Mouse (Mus musculus) C2C12 (cell line): ENCODE results near the gene Sap25. TPM values are rescaled to one million over a fixed set of nuclear protein-coding genes. Genes with fewer than 3 reads are reported as not detected.

ENCODE experiments used
- H3K27me3 ChIP-seq: one replicate; pipeline ENCODE4 v1.6.1; 2011; ENCODE audit not compliant: control insufficient read depth, insufficient read depth, insufficient read length
- H3K36me3 ChIP-seq: one replicate; pipeline ENCODE4 v1.6.1; 2011; ENCODE audit not compliant: control insufficient read depth, insufficient read depth
- H3K4me3 ChIP-seq: one replicate; pipeline ENCODE4 v1.5.1; 2011; ENCODE audit warnings: mild to moderate bottlenecking, control low read depth; ENCODE audit not compliant: poor library complexity, insufficient read depth, severe bottlenecking
- H3K79me2 ChIP-seq: one replicate; pipeline ENCODE4 v1.6.1; 2011; ENCODE audit not compliant: control insufficient read depth, insufficient read depth
- H3K79me3 ChIP-seq: one replicate; pipeline ENCODE4 v1.6.1; 2011; ENCODE audit warnings: low read depth, control low read depth
- H3ac ChIP-seq: one replicate; pipeline ENCODE3; 2011; ENCODE audit warnings: low read depth; ENCODE audit not compliant: control insufficient read depth, insufficient read length
- CEBPB ChIP-seq: IDR thresholded peaks from one replicate; pipeline ENCODE4 v1.6.1; 2011; ENCODE audit warnings: low read depth, mild to moderate bottlenecking, control low read depth, moderate library complexity
- CTCF ChIP-seq: IDR thresholded peaks from one replicate; pipeline ENCODE4 v1.5.1; 2011; ENCODE audit not compliant: control insufficient read depth, insufficient read depth, insufficient read length
- FOSL1 ChIP-seq: IDR thresholded peaks from one replicate; pipeline ENCODE4 v1.8.0; 2011; ENCODE audit warnings: mild to moderate bottlenecking, low read length; ENCODE audit not compliant: poor library complexity, insufficient read depth, severe bottlenecking
- MAX ChIP-seq: IDR thresholded peaks from one replicate; pipeline ENCODE4 v1.6.1; 2011; ENCODE audit warnings: mild to moderate bottlenecking, control low read depth
- MYOD1 ChIP-seq: IDR thresholded peaks from one replicate; pipeline ENCODE4 v1.6.1; 2011; ENCODE audit warnings: low read depth; ENCODE audit not compliant: control insufficient read depth, insufficient read length
- MYOG ChIP-seq: IDR thresholded peaks from one replicate; pipeline ENCODE4 v1.6.1; 2011; ENCODE audit not compliant: control insufficient read depth, insufficient read length; ENCODE audit errors: extremely low read depth
- USF1 ChIP-seq: IDR thresholded peaks from one replicate; pipeline ENCODE4 v1.6.1; 2011; ENCODE audit warnings: low read depth, mild to moderate bottlenecking, control low read depth, moderate library complexity
- long read RNA-seq, 2 experiments: library from polyadenylated mRNA; unstranded; transcript quantifications; one replicate each; pipeline ENCODE4 v2.0.0; 2019 to 2020
- polyA plus RNA-seq: library from polyadenylated mRNA; unstranded; fragments of >200 nt; fragmentation: generic; extraction: Trizol; gene quantifications from one replicate; pipeline ENCODE4 v1.2.1, GENCODE M21; 2012; ENCODE audit warnings: missing spikeins

The Sap25 gene
- 4.4 TPM for polyA plus RNA-seq
- long read RNA-seq, experiment 1, partial matches to known transcripts = 0 of 5 reads
- long read RNA-seq, experiment 1, other reads (novel, unspliced or antisense) = 0 of 5 reads
- long read RNA-seq, experiment 2, partial matches to known transcripts = 0 of 4 reads
- long read RNA-seq, experiment 2, other reads (novel, unspliced or antisense) = 1 of 4 reads

- H3K79me2 ChIP-seq = no peaks in the 10 kb centered on the region
- H3ac ChIP-seq = no peak within 1 kb of the TSS
- peaks cover 55% of the 10 kb centered on the region for H3K36me3 ChIP-seq
- no peaks in the 10 kb centered on the region for H3K79me3 ChIP-seq
- H3K4me3 ChIP-seq = no peak within 1 kb of the TSS
- TF ChIP-seq USF1 (no peak), CTCF (peak; percentile 60)
- H3K27me3 ChIP-seq = no peaks in the 10 kb centered on the region
These were observed at the start of gene Sap25 for GRCm38 (mm10) chr5:137641054-137641453. TSS of gene Sap25 (plus strand) at chr5:137641334.

GRCm38 (mm10) chr5:137595921-137596320, 45.2 kb upstream of the Sap25 start:
- H3K36me3 ChIP-seq = no peaks in the 10 kb centered on the region
- H3K79me3 ChIP-seq = no peaks in the 10 kb centered on the region
- H3K27me3 ChIP-seq = no peaks in the 10 kb centered on the region
- H3ac ChIP-seq = no peak overlapping the region
- H3K4me3 ChIP-seq = no peak overlapping the region
- TF ChIP-seq USF1 = no peak
- no peak for TF ChIP-seq MYOG
- TF ChIP-seq MYOD1 = no peak
- no peak for TF ChIP-seq MAX
- no peak for TF ChIP-seq CTCF
- no peak for TF ChIP-seq FOSL1
- TF ChIP-seq CEBPB = no peak
- H3K79me2 ChIP-seq = peaks cover 4% of the 10 kb centered on the region

- Histone ChIP-seq H3K79me3 (no peaks in the 10 kb centered on the region), H3K4me3 (no peak overlapping the region), H3K79me2 (peaks cover 4% of the 10 kb centered on the region), H3K27me3 (no peaks in the 10 kb centered on the region), H3ac (no peak overlapping the region), H3K36me3 (no peaks in the 10 kb centered on the region)
- no peak for TF ChIP-seq MYOD1
- no peak for TF ChIP-seq FOSL1
- no peak for TF ChIP-seq MYOG
- TF ChIP-seq MAX = no peak
- TF ChIP-seq CEBPB = no peak
- no peak for TF ChIP-seq CTCF
- no peak for TF ChIP-seq USF1
These were observed 44.4 kb upstream of the Sap25 start for GRCm38 (mm10) chr5:137596601-137597261.

GRCm38 (mm10) chr5:137597625-137598024, 43.5 kb upstream of the Sap25 start:
- TF ChIP-seq CEBPB = no peak
- TF ChIP-seq MAX = no peak
- no peak for TF ChIP-seq CTCF
- no peak for TF ChIP-seq USF1
- TF ChIP-seq MYOD1 = no peak
- TF ChIP-seq MYOG = no peak
- TF ChIP-seq FOSL1 = no peak
- peaks cover 4% of the 10 kb centered on the region for H3K79me3 ChIP-seq
- peaks cover 11% of the 10 kb centered on the region for H3K79me2 ChIP-seq
- H3ac ChIP-seq = no peak overlapping the region
- no peak overlapping the region for H3K4me3 ChIP-seq
- no peaks in the 10 kb centered on the region for H3K36me3 ChIP-seq
- H3K27me3 ChIP-seq = no peaks in the 10 kb centered on the region

GRCm38 (mm10) chr5:137598100-137598826, 42.9 kb upstream of the Sap25 start:
- Histone ChIP-seq H3K27me3 (no peaks in the 10 kb centered on the region), H3K79me2 (peaks cover 13% of the 10 kb centered on the region), H3K79me3 (peaks cover 4% of the 10 kb centered on the region), H3ac (no peak overlapping the region), H3K4me3 (no peak overlapping the region), H3K36me3 (peaks cover under 1% of the 10 kb centered on the region)
- TF ChIP-seq FOSL1 (no peak), CTCF (no peak), USF1 (no peak), MYOD1 (no peak), CEBPB (no peak), MAX (no peak), MYOG (no peak)
